Mouse (Mus musculus) central nervous system, embryonic 11.5 days (tissue): Measurements from ENCODE around the gene Camk1. TPM values are rescaled to one million over a fixed set of nuclear protein-coding genes. Genes with fewer than 3 reads are reported as not detected.

Source experiments
- polyA plus RNA-seq: library from polyadenylated mRNA; depleted of rRNA; stranded (reverse); fragments of >200 nt; gene quantifications from 2 replicates; pipeline ENCODE4 v1.2.3, GENCODE M21; 2012; rRNA removed

The Camk1 gene
- 33.0 and 41.1 TPM in 2 replicates for polyA plus RNA-seq

DNA sequence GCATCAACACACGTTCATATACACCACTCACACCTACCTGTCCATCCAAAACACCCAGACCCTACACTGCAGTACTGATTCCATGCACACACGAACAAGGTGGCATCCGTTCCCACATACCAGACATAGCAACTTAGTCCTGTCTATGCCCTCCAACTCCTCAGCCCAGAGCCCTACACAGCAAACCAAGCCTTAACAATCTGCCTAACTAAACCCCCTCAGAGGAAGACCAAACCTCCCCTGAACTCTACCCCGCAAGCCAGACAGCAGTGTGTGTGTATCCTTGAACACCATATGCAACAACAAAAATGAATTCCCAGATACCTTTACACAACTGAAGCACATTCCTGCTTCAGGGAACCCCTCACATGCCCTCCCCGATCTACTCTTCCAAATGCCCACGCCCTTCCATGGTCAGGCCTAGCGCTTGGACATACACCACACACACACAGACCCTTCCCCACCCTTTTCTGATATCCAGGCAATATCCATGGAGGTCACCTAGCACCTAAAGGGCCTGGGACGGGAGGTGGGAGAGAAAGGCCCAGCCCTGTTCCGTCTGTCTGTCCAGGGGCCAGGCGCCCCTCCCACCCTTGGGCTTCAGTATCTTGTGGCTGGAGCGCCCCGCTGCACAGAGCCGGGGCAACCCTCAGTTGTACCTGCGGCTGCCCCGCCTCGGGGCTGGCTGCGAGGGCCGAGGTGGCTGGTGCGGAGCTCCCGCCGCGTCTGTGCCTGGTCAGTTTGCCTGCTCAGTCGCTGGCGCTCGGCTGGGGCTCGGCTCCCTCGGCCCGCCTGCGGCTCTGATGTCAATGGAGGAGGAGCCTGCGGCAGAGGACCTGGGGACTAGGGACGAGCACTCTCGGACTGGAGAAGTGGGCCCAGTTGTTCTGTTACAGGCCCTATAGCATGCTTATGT lies at the start of gene Camk1:
Camk1 (minus strand) TSS at position 808 of the 916 bp plus-strand sequence.

DNA sequence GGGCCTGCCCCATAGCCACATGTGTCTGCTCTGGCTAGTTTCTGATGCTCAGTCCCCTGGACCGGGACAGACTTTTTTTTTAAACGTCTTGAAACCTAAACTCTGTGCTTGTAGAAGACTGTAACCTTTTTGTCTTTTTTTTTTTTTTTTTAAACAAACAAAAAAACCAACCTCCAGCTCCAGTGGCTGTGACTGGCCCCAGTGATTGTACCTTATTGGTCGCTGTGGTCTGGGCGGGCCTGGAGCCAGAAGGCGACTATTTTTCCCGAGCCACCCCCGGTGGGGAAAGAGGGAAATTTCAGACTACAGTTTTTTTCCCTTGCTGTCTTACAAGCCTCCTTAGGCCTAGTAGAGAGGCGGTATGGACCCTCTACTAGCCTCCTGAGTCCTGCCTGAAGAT lies 45.2 kb upstream of the Camk1 start, which contains the start of gene Ttll3:
Ttll3 (plus strand) TSS at position 301 of the 400 bp plus-strand sequence.

DNA sequence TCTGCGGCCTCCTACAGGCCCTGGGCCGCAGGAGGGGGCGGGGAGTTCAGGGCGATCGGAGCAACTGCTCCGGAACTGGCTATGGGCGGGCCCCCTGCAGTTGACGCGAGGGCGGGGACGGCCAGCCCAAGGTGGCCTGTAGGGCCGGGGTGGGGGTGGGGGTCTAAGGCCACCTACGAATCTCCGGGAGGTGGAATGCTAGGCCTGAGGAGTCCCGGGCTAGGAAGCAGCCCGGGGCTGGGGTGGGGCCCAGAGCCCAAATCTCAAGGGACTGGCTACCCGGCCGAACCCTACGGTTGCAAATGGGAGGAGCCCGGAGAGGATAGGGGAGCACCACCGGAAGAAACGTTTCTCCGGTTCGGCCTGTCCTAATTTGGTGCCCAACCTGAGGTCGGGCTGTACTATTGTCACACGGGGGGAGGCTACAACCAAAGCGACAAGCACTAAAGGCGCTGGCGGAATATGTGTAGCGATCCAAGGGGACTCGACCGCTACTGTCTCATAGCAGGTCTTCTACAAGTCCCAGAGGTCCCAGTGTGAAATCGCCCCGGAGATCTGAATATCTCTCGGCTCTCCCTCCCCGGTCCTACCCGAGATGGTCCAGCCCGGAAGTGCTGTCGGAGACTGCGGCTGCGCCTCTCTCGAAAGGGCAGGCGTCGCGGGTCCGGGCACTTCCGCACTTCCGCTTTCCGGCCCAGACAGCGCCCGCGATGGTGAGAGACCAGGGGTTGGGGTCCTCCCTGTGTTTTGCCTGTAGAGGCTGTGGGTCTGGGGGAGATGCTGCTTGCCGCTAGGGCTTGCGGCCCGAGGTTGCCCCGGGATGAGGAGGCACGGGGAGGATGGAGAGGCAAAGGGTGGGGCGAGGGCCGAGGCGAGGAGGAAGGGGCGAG lies 34.0 kb upstream of the Camk1 start, which contains the start of the genes Tada3 and Arpc4:
Tada3 (minus strand) TSS at position 388 of the 890 bp plus-strand sequence.
Arpc4 (plus strand) TSS at position 620 of the 890 bp plus-strand sequence.

DNA sequence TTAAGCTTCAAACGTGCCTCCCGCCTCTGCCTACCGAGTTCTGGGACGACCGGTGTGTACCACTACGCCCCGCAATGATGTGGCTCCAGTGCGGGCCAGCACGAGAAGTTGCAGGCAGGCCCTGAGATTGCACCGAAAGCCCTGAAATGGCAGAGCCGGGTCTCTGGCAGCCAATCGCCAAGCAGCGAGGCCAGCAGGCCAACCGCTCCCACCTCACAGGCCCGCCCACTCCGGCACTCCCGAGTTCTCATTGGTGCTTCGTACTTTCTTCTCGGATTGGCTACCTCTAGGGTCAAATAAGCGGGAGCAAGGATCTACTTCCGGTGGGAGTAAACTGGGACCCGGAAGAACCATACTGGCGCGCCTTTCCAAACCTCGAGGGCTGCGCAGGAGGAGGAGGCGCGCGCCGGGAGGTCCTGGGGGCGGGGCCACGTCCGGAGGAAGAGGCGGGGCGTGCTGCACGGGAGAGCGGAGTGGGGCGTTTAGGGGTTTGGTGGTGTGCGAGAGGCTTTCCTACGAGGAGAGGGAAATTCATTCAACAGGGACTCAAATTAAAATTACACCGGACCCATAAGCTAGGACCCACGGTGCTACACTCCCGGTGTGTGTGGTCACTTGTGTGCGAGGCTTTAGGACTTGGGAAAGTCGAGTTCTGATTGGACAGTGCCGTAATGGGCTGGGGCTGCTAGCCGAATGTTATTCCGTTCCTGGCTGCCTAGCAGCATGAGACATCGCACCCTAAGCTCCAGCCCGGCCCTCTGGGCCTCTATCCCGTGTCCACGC lies 17.1 kb downstream of the Camk1 start, which contains the start of gene Ogg1:
Ogg1 (plus strand) TSS at position 440 of the 783 bp plus-strand sequence.

DNA sequence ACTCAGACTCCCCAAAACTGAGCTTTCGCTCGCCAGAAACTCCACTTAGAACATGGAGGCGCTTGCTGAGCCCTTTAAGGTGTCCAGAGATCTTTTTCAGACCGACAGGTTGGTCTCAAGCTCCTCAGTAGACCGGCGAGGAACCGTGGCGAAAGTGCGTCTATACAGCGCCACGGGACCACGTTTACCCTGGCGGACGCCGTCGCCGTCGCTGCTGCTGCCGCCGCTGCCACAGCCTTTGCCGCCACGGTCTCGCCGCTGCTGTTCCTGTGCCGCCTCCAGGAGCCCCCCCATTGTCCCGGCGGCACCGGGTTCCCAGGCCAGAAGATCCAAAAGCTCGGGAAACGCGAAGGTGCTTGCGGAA lies 36.8 kb downstream of the Camk1 start, which contains the start of gene Brpf1:
Brpf1 (plus strand) TSS at position 152 of the 364 bp plus-strand sequence.

Other genes starting within 250 kb of the Camk1 start
- 19.1 and 31.3 TPM in 2 replicates for gene Lhfpl4, start 148.6 kb downstream of the Camk1 start, polyA plus RNA-seq
- gene Mtmr14, start 106.1 kb downstream of the Camk1 start, polyA plus RNA-seq, result 26.0 and 31.0 TPM in 2 replicates
- 0.11 and 0.37 TPM in 2 replicates for gene Cpne9, start 61.7 kb downstream of the Camk1 start, polyA plus RNA-seq
- gene Brpf1, start 36.8 kb downstream of the Camk1 start, polyA plus RNA-seq, result 44.3 and 47.2 TPM in 2 replicates
- gene Ogg1, start 17.0 kb downstream of the Camk1 start, polyA plus RNA-seq, result 14.8 and 21.2 TPM in 2 replicates
- gene Tada3, start 33.9 kb upstream of the Camk1 start, polyA plus RNA-seq, result 42.3 and 67.4 TPM in 2 replicates
- gene Arpc4, start 34.1 kb upstream of the Camk1 start, polyA plus RNA-seq, result 106 and 112 TPM in 2 replicates
- gene Ttll3, start 45.3 kb upstream of the Camk1 start, polyA plus RNA-seq, result 13.6 and 16.4 TPM in 2 replicates
- 28.4 and 33.2 TPM in 2 replicates for gene Rpusd3, start 75.4 kb upstream of the Camk1 start, polyA plus RNA-seq
- gene Cidec, start 91.8 kb upstream of the Camk1 start, polyA plus RNA-seq, result 0.04 TPM in 2 replicates
- gene Jagn1, start 98.6 kb upstream of the Camk1 start, polyA plus RNA-seq, result 34.3 and 56.9 TPM in 2 replicates
- gene Il17re, start 114.5 kb upstream of the Camk1 start, polyA plus RNA-seq, result 0.66 and 1.4 TPM in 2 replicates
- 2.8 and 3.6 TPM in 2 replicates for gene Il17rc, start 127.4 kb upstream of the Camk1 start, polyA plus RNA-seq
- 21.3 and 43.5 TPM in 2 replicates for gene Creld1, start 139.3 kb upstream of the Camk1 start, polyA plus RNA-seq
- 1.3 and 1.7 TPM in 2 replicates for gene Prrt3, start 157.9 kb upstream of the Camk1 start, polyA plus RNA-seq
- 27.6 and 47.2 TPM in 2 replicates for gene Emc3, start 187.7 kb upstream of the Camk1 start, polyA plus RNA-seq
- gene Fancd2, start 187.7 kb upstream of the Camk1 start, polyA plus RNA-seq, result 16.9 and 20.6 TPM in 2 replicates